Mouse (Mus musculus) bone marrow macrophage, adult 2 months (primary cell): ENCODE data around the gene Mfap1a.
"Not testable (repeated sequence)": the region's sequence is repeated elsewhere in the genome, so short reads cannot be mapped to it uniquely, and the experiment has no call there.

Experiments used
- CTCF ChIP-seq: IDR thresholded peaks from 2 replicates; pipeline ENCODE4 v1.5.1; 2012; ENCODE audit warnings: low read depth, mild to moderate bottlenecking, low read length, moderate library complexity
- POLR2A ChIP-seq: IDR thresholded peaks from 2 replicates; pipeline ENCODE4 v1.6.1; 2012; ENCODE audit warnings: mild to moderate bottlenecking, low read depth, low read length, borderline replicate concordance

DNA sequence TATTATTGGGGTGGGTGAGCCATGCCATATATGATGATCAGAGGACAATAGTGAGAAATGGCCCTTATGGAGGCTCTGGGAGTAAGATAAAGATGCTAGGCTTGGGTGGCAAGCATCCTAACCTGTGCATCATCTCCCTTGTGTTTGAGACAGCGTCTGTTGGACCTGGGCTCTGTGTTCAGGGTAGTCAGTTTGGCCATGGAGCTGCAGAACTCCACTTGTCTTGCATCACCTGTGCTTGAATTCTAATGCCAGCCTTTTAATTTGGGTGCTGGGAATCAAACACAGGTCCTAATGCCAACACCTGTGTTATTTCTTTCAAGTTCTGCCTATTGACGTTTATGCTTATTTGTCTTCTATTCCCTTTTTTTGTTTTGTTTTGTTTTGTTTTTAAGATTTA is 31.2 kb downstream of the Mfap1a start:
- not testable (repeated sequence) for TF ChIP-seq CTCF, POLR2A
